Mouse (Mus musculus): ENCODE measurements at regions not wholly inside any gene's neighbourhood (a gene's known extent, or its start where the extent isn't known, plus 50 kb on each side); places are given as distances from the start of the nearest gene placed in this dataset.

DNA sequence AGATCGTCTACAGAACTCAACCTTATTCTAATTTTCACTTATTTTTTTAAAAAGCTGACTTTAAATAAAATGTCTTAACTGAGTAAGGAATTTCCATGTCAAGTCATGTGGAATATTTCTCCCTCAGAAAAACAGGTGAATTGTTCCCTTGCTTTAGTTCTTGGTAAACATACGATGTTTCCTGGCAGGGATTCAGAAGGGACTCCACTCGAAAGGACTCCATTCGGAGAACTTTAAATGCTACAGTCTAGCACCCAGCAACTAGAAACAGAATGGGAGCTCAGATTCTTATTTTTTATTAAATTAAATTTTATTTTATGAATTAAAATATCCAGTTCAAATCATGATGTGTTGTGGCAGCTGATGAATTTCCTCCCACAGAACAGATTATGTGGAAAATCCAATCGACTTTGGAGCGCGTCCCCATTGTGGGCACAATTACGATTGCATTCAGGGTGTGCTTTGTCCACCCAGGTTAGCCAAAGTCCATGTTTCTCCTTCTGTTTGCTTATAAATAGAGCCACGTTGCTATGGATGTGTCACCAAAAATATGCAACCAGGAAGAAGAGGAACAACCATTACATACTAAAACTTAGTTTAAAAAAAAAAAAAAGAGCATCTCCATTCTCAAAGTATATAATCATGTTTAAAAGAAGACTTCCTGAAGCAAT, 230.5 kb upstream of the Fat1 start:
- no peak for TF ChIP-seq EP300 (optimal IDR thresholded peaks at IDR 0.05)
- no peak for TF ChIP-seq CTCF (IDR thresholded peaks at IDR 0.05; ENCODE audit: low read depth)
